Mouse (Mus musculus) forebrain, embryonic 14.5 days (tissue): ENCODE measurements around the gene Arih1. TPM values are rescaled to one million over a fixed set of nuclear protein-coding genes. Genes with fewer than 3 reads are reported as not detected.

Experiments
- ATAC-seq: fragments of 200-750 bp; cut with Nextera tagmentation; 2 replicates; pipeline ENCODE4 v1.8.0; 2017; ENCODE audit warnings: mild to moderate bottlenecking, moderate library complexity
- DNase-seq: peaks from one replicate; pipeline ENCODE4 v3.0.0-alpha.2; 2015; ENCODE audit warnings: low spot score
- H3K27ac ChIP-seq: fragments of 300-500 bp; sonication (generic); 2 replicates; pipeline ENCODE4 v1.5.1; 2014; ENCODE audit warnings: low read depth, mild to moderate bottlenecking, control low read depth, low read length, moderate library complexity
- H3K27me3 ChIP-seq: fragments of 300-500 bp; sonication (generic); replicated peaks from 2 replicates; pipeline ENCODE4 v1.6.1; 2014; ENCODE audit warnings: low read length, control low read depth, mixed read lengths; ENCODE audit not compliant: control insufficient read depth, insufficient read depth
- H3K36me3 ChIP-seq: fragments of 300-500 bp; sonication (generic); 2 replicates; pipeline ENCODE4 v1.6.1; 2014; ENCODE audit warnings: low read length, control low read depth; ENCODE audit not compliant: control insufficient read depth, insufficient read depth
- H3K4me1 ChIP-seq: fragments of 300-500 bp; sonication (generic); 2 replicates; pipeline ENCODE4 v1.6.1; 2014; ENCODE audit warnings: antibody characterized with exemption, low read length, control low read depth; ENCODE audit not compliant: control insufficient read depth, insufficient read depth
- H3K4me2 ChIP-seq: fragments of 300-500 bp; sonication (generic); 2 replicates; pipeline ENCODE4 v1.6.1; 2014; ENCODE audit warnings: mild to moderate bottlenecking, control low read depth, low read length
- H3K4me3 ChIP-seq: fragments of 300-500 bp; sonication (generic); 2 replicates; pipeline ENCODE4 v1.5.1; 2014; ENCODE audit warnings: low read depth, low read length, control low read depth
- H3K9ac ChIP-seq: fragments of 300-500 bp; sonication (generic); 2 replicates; pipeline ENCODE4 v1.6.1; 2014; ENCODE audit warnings: mild to moderate bottlenecking, low read length, control low read depth, moderate library complexity
- H3K9me3 ChIP-seq: fragments of 300-500 bp; sonication (generic); replicated peaks from 2 replicates; pipeline ENCODE4 v1.6.1; 2016; ENCODE audit warnings: low read length, control low read depth, mixed read lengths; ENCODE audit not compliant: control insufficient read depth
- WGBS: fragments of 180-500 bp; shearing (Covaris S2); extraction: QIAGEN DNeasy Blood & Tissue Kit; methylation state at CpG from one replicate; pipeline ENCODE4 v1.1.7; 2014; 5-methylcytosine and 5-hydroxymethylcytosine counted together
- polyA plus RNA-seq: library from polyadenylated mRNA; unstranded; fragments of >200 nt; fragmentation: Nextera tagmentation; extraction: Ambion mirVana; gene quantifications from 2 replicates; pipeline ENCODE4 v1.2.1, GENCODE M21; 2014

The Arih1 gene
- 13.6 and 14.1 TPM in 2 replicates for polyA plus RNA-seq

DNA sequence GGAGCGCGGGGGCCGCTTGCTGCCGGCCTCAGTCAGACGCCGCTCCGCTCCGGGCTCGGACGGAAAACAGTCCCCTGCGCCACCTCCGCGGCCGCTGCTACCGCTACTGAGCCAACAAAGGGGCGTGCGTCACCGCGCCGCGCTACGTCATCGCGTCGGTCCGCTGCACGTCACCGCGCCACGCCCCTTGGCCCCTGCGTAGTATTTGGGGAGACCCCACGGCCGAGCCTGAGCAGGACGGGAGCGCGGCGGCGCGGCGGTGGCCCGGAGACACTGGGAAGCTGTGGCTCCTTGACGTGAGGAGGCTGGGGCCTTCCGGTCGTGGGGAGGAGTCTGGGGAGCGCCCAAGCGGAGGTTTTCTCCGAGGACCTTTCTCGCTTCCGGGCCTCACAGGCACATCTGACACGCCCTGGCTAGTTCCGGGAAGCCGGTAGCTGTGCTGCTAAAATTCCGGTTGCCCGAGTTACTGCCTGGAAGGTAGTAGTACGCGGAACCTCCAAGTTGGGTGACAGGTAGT, at the start of gene Arih1:
TSS of gene Arih1 (minus strand) at position 70 of the 517 bp plus-strand sequence.
- WGBS, result under 1% methylated on average over 55 of the region's 56 CpGs
- Histone ChIP-seq H3K9me3 (no peaks in the 10 kb centered on the region), H3K4me3 (peak within 1 kb of the TSS; percentile 99), H3K27me3 (no peaks in the 10 kb centered on the region), H3K36me3 (no peaks in the 10 kb centered on the region), H3K4me1 (peaks cover 17% of the 10 kb centered on the region), H3K4me2 (peak within 1 kb of the TSS; percentile 86), H3K27ac (peak within 1 kb of the TSS; percentile 99), H3K9ac (peak within 1 kb of the TSS; percentile 98)
- DNase-seq, result peak; percentile 97
- peak; percentile 99 for ATAC-seq

DNA sequence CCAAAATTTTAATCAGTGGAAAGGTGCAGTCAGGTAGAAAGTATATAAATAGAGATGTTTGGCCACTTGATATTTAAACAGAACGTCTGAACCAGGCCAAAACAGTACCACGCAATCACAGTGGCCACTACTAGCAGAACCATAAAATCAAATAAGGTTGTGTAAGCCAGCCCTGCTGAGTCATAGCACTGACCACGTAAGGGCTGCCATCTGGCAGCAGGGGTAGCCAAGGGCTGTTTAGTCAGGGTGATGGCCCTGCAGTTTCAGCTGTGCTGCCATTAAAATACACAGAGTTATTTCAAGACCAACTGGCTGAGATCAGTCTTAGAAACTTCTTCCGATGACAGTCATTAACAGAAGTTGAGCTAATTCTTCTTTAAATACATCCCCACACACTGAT, 47.5 kb upstream of the Arih1 start:
- H3K4me1 ChIP-seq, result no peaks in the 10 kb centered on the region; the same call in 1 of the 2 replicates
- ATAC-seq, result no peak
- WGBS, result 58% methylated on average over 4 of the region's 4 CpGs
- no peak overlapping the region for H3K9ac ChIP-seq
- no peaks in the 10 kb centered on the region for H3K36me3 ChIP-seq
- no peak overlapping the region for H3K27ac ChIP-seq
- no peaks in the 10 kb centered on the region for H3K27me3 ChIP-seq
- no peak overlapping the region for H3K4me2 ChIP-seq
- H3K4me3 ChIP-seq, result no peak overlapping the region
- no peaks in the 10 kb centered on the region for H3K9me3 ChIP-seq
- no peak for DNase-seq

DNA sequence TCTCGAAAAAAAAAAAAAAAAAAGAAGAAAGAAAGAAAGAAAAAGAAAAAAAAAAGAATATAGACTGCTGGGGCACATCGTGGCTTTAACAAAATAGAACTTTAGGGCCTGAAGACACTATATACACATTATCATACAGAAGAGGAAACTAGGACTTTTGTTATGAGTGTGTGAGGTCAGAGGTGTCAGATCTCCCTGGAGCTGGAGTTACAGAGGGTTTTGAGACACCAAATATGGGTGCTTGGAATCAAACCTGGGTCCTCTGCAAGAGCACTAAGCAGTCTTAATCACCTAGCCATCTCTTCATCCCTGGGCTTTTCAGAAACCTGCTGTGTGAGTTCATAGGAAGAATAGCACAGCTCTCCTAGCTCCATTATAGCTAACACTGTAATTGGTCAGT, 47.0 kb upstream of the Arih1 start:
- no peak for DNase-seq

DNA sequence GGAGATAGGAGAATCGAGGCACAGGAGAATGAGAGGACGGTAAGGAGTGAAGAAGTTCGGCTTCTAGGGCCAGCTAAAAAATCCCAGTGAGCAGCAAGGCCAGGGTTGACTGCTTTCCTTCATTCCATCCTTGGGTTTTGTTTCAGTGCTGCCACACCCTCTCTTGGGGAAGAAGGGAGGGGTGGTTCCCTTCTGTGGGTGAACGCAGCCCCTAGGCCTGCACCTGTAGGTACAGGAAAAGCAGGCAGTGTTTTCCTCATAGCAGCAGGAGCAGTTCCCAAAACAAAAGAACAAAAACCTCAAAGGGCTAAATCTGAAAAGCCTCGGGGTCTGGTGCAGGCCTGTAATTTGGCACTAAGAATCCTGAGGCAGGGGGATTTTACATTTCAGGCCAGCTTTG, 45.2 kb upstream of the Arih1 start:
- no peaks in the 10 kb centered on the region for H3K27me3 ChIP-seq
- no peak overlapping the region for H3K4me3 ChIP-seq
- H3K9ac ChIP-seq, result no peak overlapping the region
- no peaks in the 10 kb centered on the region for H3K9me3 ChIP-seq
- WGBS, result 20% methylated on average over 5 of the region's 5 CpGs
- H3K4me1 ChIP-seq, result no peaks in the 10 kb centered on the region
- ATAC-seq (no peak), DNase-seq (no peak)
- H3K27ac ChIP-seq, result no peak overlapping the region
- H3K4me2 ChIP-seq, result no peak overlapping the region
- no peaks in the 10 kb centered on the region for H3K36me3 ChIP-seq

More for the DNA sequence above, 47.0 kb upstream of the Arih1 start:
- H3K27me3 ChIP-seq, result no peaks in the 10 kb centered on the region
- no peak for ATAC-seq
- H3K4me3 ChIP-seq, result no peak overlapping the region
- no peak overlapping the region for H3K9ac ChIP-seq
- 79% methylated on average over 2 of the region's 2 CpGs for WGBS
- no peaks in the 10 kb centered on the region for H3K36me3 ChIP-seq
- H3K9me3 ChIP-seq, result no peaks in the 10 kb centered on the region
- H3K27ac ChIP-seq, result no peak overlapping the region
- H3K4me1 ChIP-seq, result no peaks in the 10 kb centered on the region
- H3K4me2 ChIP-seq, result no peak overlapping the region

DNA sequence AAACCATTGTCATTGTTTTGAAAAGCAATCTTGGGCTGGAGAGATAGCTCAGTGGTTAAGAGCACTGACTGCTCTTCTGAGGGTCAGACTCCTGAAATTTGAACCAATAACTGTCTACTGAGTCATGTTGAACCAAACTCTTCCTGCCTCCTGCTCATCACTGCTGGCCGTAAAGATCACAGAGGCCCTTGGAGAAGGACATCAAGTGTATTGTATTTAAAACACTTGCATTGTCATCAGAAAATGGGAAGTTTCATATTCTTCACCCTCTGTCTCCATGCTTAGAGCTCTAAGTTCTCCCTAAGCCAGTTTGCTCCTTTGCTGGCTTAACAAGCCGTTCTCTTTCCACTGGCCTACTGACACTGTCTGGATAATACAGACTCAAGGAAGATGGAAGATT, 41.9 kb upstream of the Arih1 start:
- H3K9me3 ChIP-seq, result no peaks in the 10 kb centered on the region
- WGBS, result 88% methylated on average over 2 of the region's 2 CpGs
- no peak overlapping the region for H3K27ac ChIP-seq
- H3K4me3 ChIP-seq, result no peak overlapping the region
- H3K36me3 ChIP-seq, result no peaks in the 10 kb centered on the region
- H3K4me2 ChIP-seq, result no peak overlapping the region
- DNase-seq (no peak), ATAC-seq (no peak)
- H3K9ac ChIP-seq, result no peak overlapping the region
- no peaks in the 10 kb centered on the region for H3K4me1 ChIP-seq
- H3K27me3 ChIP-seq, result no peaks in the 10 kb centered on the region

DNA sequence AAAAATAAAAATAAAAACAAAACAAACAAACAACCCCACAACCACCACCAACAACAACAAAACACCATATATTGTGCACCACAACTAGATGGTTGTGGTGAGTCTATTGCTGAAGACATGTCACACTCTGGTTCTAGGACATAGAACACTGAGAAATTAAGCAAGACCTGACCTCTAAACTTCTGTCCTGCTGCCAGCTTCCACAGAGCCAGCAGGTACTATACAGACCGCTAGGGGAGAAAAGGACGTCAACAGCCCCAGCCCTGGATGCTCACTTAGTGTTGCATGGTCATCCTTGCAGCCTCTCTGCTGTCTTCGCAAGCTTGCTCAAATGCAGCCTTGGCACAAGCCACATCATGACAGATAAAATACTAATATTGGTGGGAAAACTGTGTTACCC, 41.2 kb upstream of the Arih1 start:
- H3K4me2 ChIP-seq, result no peak overlapping the region
- H3K4me3 ChIP-seq, result no peak overlapping the region
- no peaks in the 10 kb centered on the region for H3K9me3 ChIP-seq
- no peaks in the 10 kb centered on the region for H3K36me3 ChIP-seq
- WGBS, result 84% methylated on average over 3 of the region's 3 CpGs
- ATAC-seq (no peak), DNase-seq (no peak)
- no peak overlapping the region for H3K9ac ChIP-seq
- no peaks in the 10 kb centered on the region for H3K27me3 ChIP-seq
- H3K4me1 ChIP-seq, result no peaks in the 10 kb centered on the region
- H3K27ac ChIP-seq, result no peak overlapping the region

DNA sequence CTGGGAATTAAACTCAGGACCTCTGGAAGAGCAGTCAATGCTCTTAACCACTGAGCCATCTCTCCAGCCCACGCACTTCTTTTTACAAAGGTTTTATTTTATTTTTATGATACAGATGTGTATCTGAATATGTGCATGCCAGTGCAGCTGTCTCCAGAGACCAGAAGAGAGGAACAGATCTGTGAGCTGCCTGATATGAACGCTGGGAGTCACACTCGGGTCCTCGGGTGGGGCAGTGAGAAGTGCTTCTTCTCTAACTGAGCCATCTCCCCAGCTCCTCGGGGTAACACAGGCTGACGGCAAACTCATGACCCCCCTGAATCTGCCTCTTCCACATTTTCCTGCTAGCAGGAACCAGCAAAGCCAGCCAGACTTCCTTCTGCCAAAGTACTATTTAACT, 40.3 kb upstream of the Arih1 start:
- no peak for DNase-seq
- no peaks in the 10 kb centered on the region for H3K9me3 ChIP-seq
- WGBS, result 87% methylated on average over 6 of the region's 6 CpGs

DNA sequence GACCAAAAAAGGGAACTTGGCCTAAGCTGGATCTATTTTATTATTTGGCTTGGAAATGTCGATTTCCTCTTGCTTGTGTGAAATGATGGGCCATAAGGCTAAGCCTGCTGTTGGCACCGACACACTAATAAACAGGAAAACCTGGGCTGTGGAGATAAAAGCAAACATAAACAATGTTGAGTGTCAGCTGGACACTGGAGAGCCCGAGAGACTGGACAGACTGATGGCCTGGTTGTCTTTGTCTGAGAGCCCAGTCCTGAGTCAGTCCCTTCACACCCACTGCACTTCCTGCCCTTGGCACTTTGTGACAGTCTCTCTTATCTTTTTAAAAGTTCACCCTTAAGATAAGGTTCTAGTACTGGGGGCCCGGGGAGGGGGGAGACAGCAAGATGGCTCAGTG, 36.5 kb upstream of the Arih1 start:
- no peak for DNase-seq
- H3K4me3 ChIP-seq, result no peak overlapping the region
- no peak for ATAC-seq
- no peak overlapping the region for H3K9ac ChIP-seq
- no peaks in the 10 kb centered on the region for H3K27me3 ChIP-seq
- no peak overlapping the region for H3K27ac ChIP-seq
- no peak overlapping the region for H3K4me2 ChIP-seq
- WGBS, result 84% methylated on average over 4 of the region's 4 CpGs
- H3K36me3 ChIP-seq, result no peaks in the 10 kb centered on the region
- H3K4me1 ChIP-seq, result no peaks in the 10 kb centered on the region
- no peaks in the 10 kb centered on the region for H3K9me3 ChIP-seq

More for the DNA sequence above, 40.3 kb upstream of the Arih1 start:
- H3K9ac ChIP-seq, result no peak overlapping the region
- no peak overlapping the region for H3K4me3 ChIP-seq
- H3K4me2 ChIP-seq, result no peak overlapping the region
- H3K27me3 ChIP-seq, result no peaks in the 10 kb centered on the region
- ATAC-seq, result no peak
- H3K36me3 ChIP-seq, result no peaks in the 10 kb centered on the region
- H3K27ac ChIP-seq, result no peak overlapping the region
- no peaks in the 10 kb centered on the region for H3K4me1 ChIP-seq

DNA sequence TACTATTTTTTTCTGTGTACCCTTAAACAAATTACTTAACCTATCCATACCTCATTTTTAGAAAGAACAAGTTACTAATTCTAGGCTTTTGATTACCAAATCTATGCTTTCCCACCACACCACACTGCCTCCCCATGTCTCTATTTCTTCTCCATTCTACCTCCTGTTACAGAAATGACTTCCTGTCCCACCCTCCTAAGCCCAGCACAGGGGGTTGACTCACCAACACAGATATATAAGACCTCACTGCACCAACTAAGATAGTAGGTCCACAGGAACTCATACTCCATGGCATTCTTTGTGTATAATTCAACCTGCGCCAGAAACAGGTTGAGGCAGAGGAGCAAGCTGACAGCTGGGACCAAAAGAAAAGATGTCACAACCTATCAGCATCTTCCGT, 33.0 kb upstream of the Arih1 start:
- Histone ChIP-seq H3K4me3 (no peak overlapping the region), H3K36me3 (no peaks in the 10 kb centered on the region), H3K27ac (no peak overlapping the region), H3K4me2 (no peak overlapping the region), H3K9ac (no peak overlapping the region), H3K9me3 (no peaks in the 10 kb centered on the region), H3K27me3 (no peaks in the 10 kb centered on the region), H3K4me1 (no peaks in the 10 kb centered on the region)
- ATAC-seq (no peak), DNase-seq (no peak)
- 83% methylated on average over 2 of the region's 2 CpGs for WGBS
